In genomic region chr12:73730603-73731002, GRCm38 (mm10) we compare ENCODE assay signal across 13 mouse cellular contexts.
A peak's percentile ranks its signal among the peaks of the same experiment; 100 is the strongest.
DNase-seq lines count a peak whose midpoint lies in the region; TF ChIP-seq lines count a peak whose summit lies in the region.
"Had no signal": no experiment of that assay in that cellular context is flagged by ENCODE, and none has a peak within 500 bp of the region (broad histone marks: within the 10 kb centered on the region; RNA-seq: fewer than 3 reads in every experiment).

No protein-coding gene starts in this region.

- H3K4me3 ChIP-seq in forebrain, embryonic 10.5 days: no peak overlapping the region
- no peak overlapping the region for H3K4me3 ChIP-seq in thymus, adult 2 months (ENCODE audit: control insufficient read depth, insufficient read depth, low read length)
- H3K4me3 ChIP-seq: embryonic facial prominence, embryonic 13.5 days; layer of hippocampus, adult 2 months; limb, embryonic 12.5 days had no signal

- TF ChIP-seq CTCF in thymus, adult 2 months (IDR thresholded peaks at IDR 0.05; ENCODE audit: borderline replicate concordance, control insufficient read depth, extremely low read depth, insufficient read depth, low read length, poor library complexity): no peak

- H3K27me3 ChIP-seq in forebrain, embryonic 10.5 days (ENCODE audit: poor library complexity, severe bottlenecking): peaks cover 65% of the 10 kb centered on the region
- no peaks in the 10 kb centered on the region for H3K27me3 ChIP-seq in thymus, adult 2 months (ENCODE audit: control insufficient read depth, insufficient read depth, low read length)
- H3K27me3 ChIP-seq: embryonic facial prominence, embryonic 13.5 days had no signal

- no peaks in the 10 kb centered on the region for H3K9me3 ChIP-seq in forebrain, embryonic 10.5 days
- H3K9me3 ChIP-seq: embryonic facial prominence, embryonic 13.5 days; limb, embryonic 12.5 days had no signal

- peak; percentile 21 for DNase-seq in left cerebral cortex, postnatal 4 days
- no peak for DNase-seq in left cerebral cortex, postnatal 14 days (ENCODE audit: low spot score in 2 of 2)
- DNase-seq in adrenal gland, postnatal 14 days: peak; percentile 54
- DNase-seq in embryo, embryonic 9.5 days (ENCODE audit: extremely low spot score): peak; percentile 51
- peak; percentile 85 for DNase-seq in retina, embryonic 14.5 days (ENCODE audit: low spot score)
- no peak for DNase-seq in forebrain, embryonic 10.5 days (ENCODE audit: extremely low spot score, low spot score)
- no peak for DNase-seq in thymus, adult 2 months
- DNase-seq: gastrocnemius, postnatal 36 days; heart, postnatal 10 days; lung, embryonic 14.5 days had no signal

- H3K36me3 ChIP-seq in forebrain, embryonic 10.5 days (replicated peaks): no peaks in the 10 kb centered on the region
- H3K36me3 ChIP-seq in thymus, adult 2 months (ENCODE audit: control insufficient read depth, insufficient read depth, low read length): peaks cover 8% of the 10 kb centered on the region; the same call in 1 of the 2 replicates
- H3K36me3 ChIP-seq: embryonic facial prominence, embryonic 13.5 days; limb, embryonic 12.5 days had no signal

- no peak for TF ChIP-seq POLR2A in thymus, adult 2 months (IDR thresholded peaks at IDR 0.05; ENCODE audit: control insufficient read depth, extremely low read depth, insufficient read depth, low read length, poor library complexity)

- H3K4me1 ChIP-seq in forebrain, embryonic 10.5 days: peaks cover 14% of the 10 kb centered on the region
- H3K4me1 ChIP-seq in thymus, adult 2 months (replicated peaks; ENCODE audit: control insufficient read depth, insufficient read depth, low read length): no peaks in the 10 kb centered on the region; the same call in 1 of the 2 replicates

- intact Hi-C loops in left cerebral cortex, postnatal 4 days (cut with DNase I): no loop called here
- intact Hi-C loops in left cerebral cortex, postnatal 14 days (cut with DNase I): no loop called here

- 29% methylated on average over 4 of the region's 4 CpGs for WGBS in forebrain, embryonic 10.5 days
- 93% methylated on average over 4 of the region's 4 CpGs for WGBS in thymus, adult 2 months

- no peak overlapping the region for H3K27ac ChIP-seq in forebrain, embryonic 10.5 days
- no peak overlapping the region for H3K27ac ChIP-seq in thymus, adult 2 months (ENCODE audit: control insufficient read depth, insufficient read depth, low read length)
- H3K27ac ChIP-seq: embryonic facial prominence, embryonic 13.5 days; layer of hippocampus, adult 2 months; limb, embryonic 12.5 days had no signal

Comparison
In these comparisons a context has a peak if more than half of its experiments do, and no peak if none do; other contexts are left out.
1. DNase-seq: peak in left cerebral cortex, postnatal 4 days (single experiment), adrenal gland, postnatal 14 days (single experiment), embryo, embryonic 9.5 days (single experiment) and retina, embryonic 14.5 days (single experiment); none in left cerebral cortex, postnatal 14 days (0 of 2), forebrain, embryonic 10.5 days (single experiment) and thymus, adult 2 months (single experiment).